Mouse (Mus musculus) neural tube, embryonic 12.5 days (tissue): ENCODE data around the gene Fhl1. TPM values are rescaled to one million over a fixed set of nuclear protein-coding genes. Genes with fewer than 3 reads are reported as not detected.

ENCODE experiments used
- ATAC-seq: fragments of 200-750 bp; cut with Nextera tagmentation; 2 replicates; pipeline ENCODE4 v1.8.0; 2017; ENCODE audit warnings: low read depth, mild to moderate bottlenecking, moderate TSS enrichment, moderate library complexity; ENCODE audit not compliant: low FRiP score
- H3K27ac ChIP-seq: fragments of 300-500 bp; sonication (generic); 2 replicates; pipeline ENCODE4 v1.5.1; 2016
- H3K27me3 ChIP-seq: fragments of 300-500 bp; sonication (generic); replicated peaks from 2 replicates; pipeline ENCODE4 v1.6.1; 2016; ENCODE audit warnings: mild to moderate bottlenecking
- H3K36me3 ChIP-seq: fragments of 300-500 bp; sonication (generic); 2 replicates; pipeline ENCODE4 v1.6.1; 2016; ENCODE audit warnings: mild to moderate bottlenecking
- H3K4me1 ChIP-seq: fragments of 300-500 bp; sonication (generic); 2 replicates; pipeline ENCODE4 v1.6.1; 2016
- H3K4me2 ChIP-seq: fragments of 300-500 bp; sonication (generic); replicated peaks from 2 replicates; pipeline ENCODE4 v1.6.1; 2016; ENCODE audit warnings: mild to moderate bottlenecking
- H3K4me3 ChIP-seq: fragments of 300-500 bp; sonication (generic); 2 replicates; pipeline ENCODE4 v1.5.1; 2016
- H3K9ac ChIP-seq: fragments of 300-500 bp; sonication (generic); 2 replicates; pipeline ENCODE4 v1.6.1; 2016; ENCODE audit warnings: mild to moderate bottlenecking
- H3K9me3 ChIP-seq: fragments of 300-500 bp; sonication (generic); 2 replicates; pipeline ENCODE4 v1.6.1; 2016; ENCODE audit warnings: mild to moderate bottlenecking
- WGBS: fragments of 180-500 bp; shearing (Covaris S2); methylation state at CpG from one replicate; pipeline ENCODE4 v1.1.7; 2016; 5-methylcytosine and 5-hydroxymethylcytosine counted together
- polyA plus RNA-seq: library from polyadenylated mRNA; unstranded; fragments of >200 nt; fragmentation: Nextera tagmentation; extraction: Ambion mirVana; gene quantifications from 2 replicates; pipeline ENCODE4 v1.2.1, GENCODE M21; 2016

Fhl1 gene
- polyA plus RNA-seq, 1 experiment from 2014 or later = 89.1 TPM

- Histone ChIP-seq H3K9me3 (no peaks in the 10 kb centered on the region), H3K9ac (no peak overlapping the region), H3K4me3 (no peak overlapping the region), H3K4me1 (no peaks in the 10 kb centered on the region), H3K4me2 (no peak overlapping the region), H3K36me3 (no peaks in the 10 kb centered on the region), H3K27ac (no peak overlapping the region), H3K27me3 (no peaks in the 10 kb centered on the region)
- WGBS = 86% methylated on average over 7 of the region's 7 CpGs
- no peak for ATAC-seq
These were observed 24.8 kb downstream of the Fhl1 start for GRCm38 (mm10) chrX:56756352-56756751.

GRCm38 (mm10) chrX:56760257-56760760 is 28.7 kb downstream of the Fhl1 start:
- Histone ChIP-seq H3K27ac (no peak overlapping the region), H3K27me3 (no peaks in the 10 kb centered on the region), H3K9ac (no peak overlapping the region), H3K4me3 (no peak overlapping the region), H3K36me3 (no peaks in the 10 kb centered on the region), H3K9me3 (no peaks in the 10 kb centered on the region), H3K4me1 (no peaks in the 10 kb centered on the region), H3K4me2 (no peak overlapping the region)
- no peak for ATAC-seq
- 89% methylated on average over 3 of the region's 3 CpGs for WGBS

- ATAC-seq = no peak
- Histone ChIP-seq H3K4me3 (no peak overlapping the region), H3K27ac (no peak overlapping the region), H3K9ac (no peak overlapping the region), H3K4me1 (no peaks in the 10 kb centered on the region), H3K4me2 (no peak overlapping the region), H3K36me3 (no peaks in the 10 kb centered on the region), H3K9me3 (no peaks in the 10 kb centered on the region), H3K27me3 (no peaks in the 10 kb centered on the region)
These were observed 38.3 kb downstream of the Fhl1 start for GRCm38 (mm10) chrX:56769838-56770237.

GRCm38 (mm10) chrX:56771751-56772150 is 40.2 kb downstream of the Fhl1 start:
- no peak overlapping the region for H3K4me3 ChIP-seq
- H3K27me3 ChIP-seq = no peaks in the 10 kb centered on the region
- no peaks in the 10 kb centered on the region for H3K4me1 ChIP-seq
- no peaks in the 10 kb centered on the region for H3K9me3 ChIP-seq
- H3K27ac ChIP-seq = no peak overlapping the region
- H3K9ac ChIP-seq = no peak overlapping the region
- no peak for ATAC-seq
- no peak overlapping the region for H3K4me2 ChIP-seq
- 83% methylated on average over 1 of the region's 1 CpGs for WGBS
- H3K36me3 ChIP-seq = no peaks in the 10 kb centered on the region

GRCm38 (mm10) chrX:56773329-56773728 is 41.7 kb downstream of the Fhl1 start:
- WGBS = 93% methylated on average over 4 of the region's 4 CpGs
- no peak overlapping the region for H3K4me3 ChIP-seq
- H3K36me3 ChIP-seq = no peaks in the 10 kb centered on the region
- ATAC-seq = no peak
- no peak overlapping the region for H3K4me2 ChIP-seq
- no peaks in the 10 kb centered on the region for H3K27me3 ChIP-seq
- H3K27ac ChIP-seq = no peak overlapping the region
- no peaks in the 10 kb centered on the region for H3K9me3 ChIP-seq
- H3K9ac ChIP-seq = no peak overlapping the region
- no peaks in the 10 kb centered on the region for H3K4me1 ChIP-seq

GRCm38 (mm10) chrX:56786281-56787061 is 54.9 kb downstream of the Fhl1 start:
- Histone ChIP-seq H3K9me3 (no peaks in the 10 kb centered on the region), H3K27me3 (no peaks in the 10 kb centered on the region), H3K4me3 (no peak overlapping the region), H3K4me2 (no peak overlapping the region), H3K27ac (no peak overlapping the region), H3K36me3 (no peaks in the 10 kb centered on the region; the same call in 1 of the 2 replicates), H3K9ac (no peak overlapping the region), H3K4me1 (no peaks in the 10 kb centered on the region)
- ATAC-seq = no peak
- WGBS = 78% methylated on average over 6 of the region's 6 CpGs

GRCm38 (mm10) chrX:56787486-56787885 is 55.9 kb downstream of the Fhl1 start:
- Histone ChIP-seq H3K9ac (no peak overlapping the region), H3K36me3 (no peaks in the 10 kb centered on the region; the same call in 1 of the 2 replicates), H3K4me1 (no peaks in the 10 kb centered on the region), H3K27ac (no peak overlapping the region), H3K4me2 (no peak overlapping the region), H3K27me3 (no peaks in the 10 kb centered on the region), H3K4me3 (no peak overlapping the region), H3K9me3 (no peaks in the 10 kb centered on the region)
- WGBS = 73% methylated on average over 3 of the region's 3 CpGs
- ATAC-seq = no peak

- Histone ChIP-seq H3K9me3 (no peaks in the 10 kb centered on the region), H3K36me3 (peaks cover 6% of the 10 kb centered on the region; the same call in 1 of the 2 replicates), H3K4me1 (no peaks in the 10 kb centered on the region), H3K27me3 (no peaks in the 10 kb centered on the region), H3K27ac (no peak overlapping the region), H3K4me2 (no peak overlapping the region), H3K9ac (no peak overlapping the region), H3K4me3 (no peak overlapping the region)
- no peak for ATAC-seq
- 77% methylated on average over 4 of the region's 4 CpGs for WGBS
These were observed 59.0 kb downstream of the Fhl1 start for GRCm38 (mm10) chrX:56790591-56790990.

- Histone ChIP-seq H3K36me3 (peaks cover 6% of the 10 kb centered on the region; the same call in 1 of the 2 replicates), H3K27ac (no peak overlapping the region), H3K4me1 (no peaks in the 10 kb centered on the region), H3K4me2 (no peak overlapping the region), H3K9ac (no peak overlapping the region), H3K9me3 (no peaks in the 10 kb centered on the region), H3K27me3 (no peaks in the 10 kb centered on the region), H3K4me3 (no peak overlapping the region)
- 0 out of 2 replicates have a peak, but pooled peaks have one; percentile 41 for ATAC-seq
- 58% methylated on average over 15 of the region's 15 CpGs for WGBS
These were observed 59.7 kb downstream of the Fhl1 start for GRCm38 (mm10) chrX:56791268-56791667.

- no peak within 1 kb of the TSS for H3K27ac ChIP-seq
- H3K27me3 ChIP-seq = no peaks in the 10 kb centered on the region
- WGBS = 18% methylated on average over 34 of the region's 35 CpGs
- no peaks in the 10 kb centered on the region for H3K9me3 ChIP-seq
- ATAC-seq = peak; percentile 70
- peak within 1 kb of the TSS; percentile 65 for H3K4me2 ChIP-seq
- no peaks in the 10 kb centered on the region for H3K4me1 ChIP-seq
- no peaks in the 10 kb centered on the region for H3K36me3 ChIP-seq
- H3K4me3 ChIP-seq = peak within 1 kb of the TSS; percentile 39
- no peak within 1 kb of the TSS for H3K9ac ChIP-seq
These were observed 90.4 kb downstream of the Fhl1 start, which contains the start of gene Map7d3 for GRCm38 (mm10) chrX:56821765-56822603. Map7d3 (minus strand) TSS chrX:56822326.

- Histone ChIP-seq H3K9me3 (no peaks in the 10 kb centered on the region), H3K27ac (no peak overlapping the region), H3K4me2 (no peak overlapping the region), H3K36me3 (no peaks in the 10 kb centered on the region), H3K4me3 (no peak overlapping the region), H3K9ac (no peak overlapping the region), H3K27me3 (no peaks in the 10 kb centered on the region), H3K4me1 (no peaks in the 10 kb centered on the region)
- 84% methylated on average over 6 of the region's 6 CpGs for WGBS
- no peak for ATAC-seq
These were observed 95.9 kb downstream of the Fhl1 start for GRCm38 (mm10) chrX:56827492-56827891.

GRCm38 (mm10) chrX:56835842-56836241 is 104.3 kb downstream of the Fhl1 start:
- WGBS = 87% methylated on average over 6 of the region's 6 CpGs
- H3K36me3 ChIP-seq = no peaks in the 10 kb centered on the region
- no peak overlapping the region for H3K4me3 ChIP-seq

More at GRCm38 (mm10) chrX:56835842-56836241, 104.3 kb downstream of the Fhl1 start:
- Histone ChIP-seq H3K4me2 (no peak overlapping the region), H3K4me1 (no peaks in the 10 kb centered on the region), H3K27me3 (no peaks in the 10 kb centered on the region), H3K9me3 (no peaks in the 10 kb centered on the region), H3K27ac (no peak overlapping the region), H3K9ac (no peak overlapping the region)
- no peak for ATAC-seq
